Mouse (Mus musculus): ENCODE data around the gene Kif1a.

Kif1a gene

GRCm38 (mm10) chr1:93101571-93102061, at the start of gene Kif1a:
Gene Kif1a, minus strand, starts transcription at chr1:93101951.
- DNase-seq: peak in 1 of 2 experiments; percentile 10

- no peak for DNase-seq
These were observed 49.3 kb upstream of the Kif1a start for GRCm38 (mm10) chr1:93150907-93151661.

GRCm38 (mm10) chr1:93144176-93144575, 42.4 kb upstream of the Kif1a start:
- no peak for DNase-seq

DNA sequence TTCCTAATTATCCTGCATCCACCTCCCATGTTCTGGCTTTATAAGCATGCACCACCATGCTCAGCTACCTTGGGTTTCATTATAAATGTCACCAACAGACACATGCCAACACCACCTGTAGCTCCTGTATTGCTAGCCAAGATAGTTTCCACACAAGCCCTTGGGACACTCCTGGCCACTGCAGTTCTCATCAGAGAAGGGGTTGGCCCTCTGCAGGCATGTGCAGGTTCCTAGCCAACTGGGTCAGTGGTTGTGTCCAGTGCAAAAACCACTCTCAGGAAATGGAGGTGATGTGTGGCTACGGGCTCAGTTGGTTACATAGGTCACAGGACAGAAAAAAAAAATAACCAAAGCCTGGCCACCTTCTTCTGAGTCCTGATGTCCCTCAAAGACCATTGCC, 41.1 kb upstream of the Kif1a start:
- no peak for DNase-seq

DNA sequence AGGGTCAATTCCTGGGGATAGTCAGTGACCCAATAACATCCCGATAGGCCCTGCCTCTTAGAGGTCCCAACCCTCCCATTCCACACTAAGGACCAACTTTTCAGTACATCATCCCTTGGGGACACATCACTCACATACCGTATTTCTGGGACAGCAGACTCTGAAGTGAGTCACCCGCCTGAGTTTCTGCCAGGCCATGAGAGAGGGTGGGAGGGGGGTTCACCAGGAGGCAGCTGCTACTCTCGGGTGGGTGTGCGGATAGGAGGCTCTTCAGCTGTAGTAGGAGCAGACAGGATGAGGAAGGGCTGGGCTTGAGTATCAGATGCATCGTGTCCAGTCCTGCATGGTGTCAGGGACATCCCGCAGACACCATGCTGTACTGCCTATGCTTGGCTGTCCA, 38.0 kb upstream of the Kif1a start:
- DNase-seq: no peak

DNA sequence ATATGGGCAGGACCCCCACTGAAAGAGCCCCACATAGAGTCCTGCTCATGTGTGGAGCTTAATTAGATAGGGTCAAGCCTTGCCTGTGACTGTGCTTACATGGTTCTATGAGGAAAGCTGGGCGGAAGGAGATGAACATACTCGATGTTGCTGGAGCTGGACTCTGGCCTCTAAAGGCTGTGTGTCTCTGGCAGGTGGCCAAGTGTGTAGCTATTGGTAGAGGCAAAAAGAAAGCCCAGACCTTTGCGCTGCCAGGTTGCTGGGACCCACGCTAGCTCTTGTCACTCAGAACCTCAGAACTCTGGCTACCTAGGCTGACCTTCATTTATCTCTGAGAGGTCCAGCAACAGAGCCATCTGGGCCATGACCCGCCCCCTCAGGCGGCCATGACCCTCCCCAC, 36.8 kb upstream of the Kif1a start:
- DNase-seq: peak; percentile 85 to 86

GRCm38 (mm10) chr1:93135036-93135526, 33.3 kb upstream of the Kif1a start, which contains the start of gene Agxt:
Gene Agxt, plus strand, starts transcription at chr1:93135240.
- DNase-seq: no peak

DNA sequence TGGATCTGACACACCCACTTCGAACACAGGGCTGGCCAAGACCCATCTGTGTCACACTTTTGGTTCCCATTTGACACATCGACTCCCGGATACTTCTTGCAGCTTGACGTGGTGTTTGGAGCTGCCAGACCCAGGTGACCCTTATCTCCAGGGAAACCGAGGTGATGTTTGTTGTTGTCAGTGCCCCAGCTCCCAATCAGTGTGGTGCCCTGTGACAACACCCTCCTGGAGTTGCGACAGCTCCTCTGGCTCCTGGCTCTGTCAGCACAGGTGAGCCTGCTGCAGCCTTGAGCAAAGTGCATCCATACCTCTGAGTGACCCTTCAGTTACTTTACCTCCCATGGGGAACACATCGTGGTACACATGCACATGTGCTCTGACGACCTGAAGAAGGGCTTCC, 30.9 kb upstream of the Kif1a start:
- DNase-seq: no peak

DNA sequence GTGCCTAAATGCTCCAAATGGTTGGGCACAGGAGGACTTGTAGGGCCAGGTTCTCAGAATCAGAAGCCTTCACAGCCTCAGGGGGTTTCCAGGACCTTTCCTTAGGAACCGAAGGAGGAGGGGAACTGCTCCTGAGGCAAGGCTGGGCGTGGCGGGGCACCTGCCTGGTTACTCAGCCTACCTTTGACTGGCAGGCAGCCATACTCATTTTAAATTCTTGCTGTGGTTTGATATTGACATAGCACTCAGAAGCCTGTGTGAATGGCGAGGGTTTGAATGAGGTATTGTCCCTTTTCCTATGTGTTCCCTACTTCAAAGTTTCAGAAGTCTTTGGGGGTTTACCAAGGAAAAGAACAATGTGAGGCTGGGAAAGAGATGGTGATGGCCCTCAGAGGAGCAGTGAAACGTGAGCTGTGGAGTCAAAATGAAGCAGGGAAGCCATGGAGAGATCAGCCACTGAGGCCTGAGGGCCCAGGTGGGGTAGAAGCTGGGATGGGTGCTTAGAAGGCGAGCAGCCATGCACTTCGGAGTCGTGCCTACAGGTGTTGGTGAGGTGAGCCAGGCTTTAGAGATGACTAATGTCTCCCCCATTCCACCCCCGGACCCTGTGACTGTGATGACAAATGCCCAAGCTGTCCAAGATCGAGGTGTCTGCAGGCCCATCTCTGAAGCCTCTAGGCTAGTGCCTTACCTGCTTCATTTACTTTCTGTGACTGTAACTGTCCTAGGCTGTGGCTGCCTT, 28.7 kb upstream of the Kif1a start:
- DNase-seq: peak; percentile 28 to 38

DNA sequence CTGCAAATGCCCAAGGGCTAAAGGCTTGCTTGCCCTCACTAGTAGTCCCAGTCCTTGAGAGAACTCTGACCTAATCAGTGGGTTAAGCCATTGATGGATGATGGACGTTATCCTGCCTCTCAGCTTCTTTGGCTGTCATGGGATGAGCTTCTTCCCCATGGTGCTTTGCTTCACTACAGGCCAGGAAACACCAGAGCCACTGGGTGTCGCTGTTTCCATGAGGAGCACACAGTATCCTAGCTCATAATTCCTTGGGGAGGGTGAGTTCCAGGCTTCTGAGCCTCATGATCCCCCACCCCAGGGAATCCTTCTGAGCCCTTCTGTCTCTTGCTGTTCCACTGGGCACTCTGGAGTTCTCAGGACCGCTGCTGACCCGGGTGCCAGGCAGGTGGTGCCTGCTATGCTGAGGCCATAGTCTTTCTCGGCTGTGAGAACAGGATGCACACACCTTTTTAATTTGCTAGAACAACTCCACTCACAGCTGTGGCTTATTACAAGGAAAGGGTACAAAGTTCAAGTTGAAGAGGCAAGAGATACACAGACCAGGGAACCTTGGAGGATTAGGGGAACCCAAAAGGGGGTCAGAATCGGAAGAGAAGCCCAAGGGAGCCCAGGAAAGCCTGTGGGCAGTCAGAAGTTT, 27.1 kb upstream of the Kif1a start:
- DNase-seq: peak; percentile 49 to 83

GRCm38 (mm10) chr1:93128209-93128608, 26.5 kb upstream of the Kif1a start:
- DNase-seq: no peak

- DNase-seq: no peak
These were observed 23.5 kb upstream of the Kif1a start for GRCm38 (mm10) chr1:93125256-93125655.

DNA sequence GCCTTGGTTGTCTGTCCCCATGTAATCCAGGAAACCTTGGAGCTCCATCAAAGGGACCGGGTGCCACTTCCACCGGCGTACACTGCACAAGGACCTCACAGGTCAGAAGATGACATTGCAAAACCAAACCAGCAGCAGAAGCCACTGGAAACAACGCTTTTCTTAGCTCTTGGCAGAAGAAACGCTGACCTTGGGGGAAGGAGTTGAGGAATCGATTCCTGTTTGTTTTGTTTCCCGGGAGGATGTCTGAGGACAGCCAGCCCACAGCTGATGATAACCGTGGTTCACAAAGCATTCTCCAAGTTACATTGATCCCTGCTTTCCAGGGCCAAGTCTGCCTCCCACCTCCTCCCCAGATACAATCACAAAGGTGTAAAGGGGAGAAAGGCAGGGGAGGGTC, 22.3 kb upstream of the Kif1a start:
- DNase-seq: no peak

DNA sequence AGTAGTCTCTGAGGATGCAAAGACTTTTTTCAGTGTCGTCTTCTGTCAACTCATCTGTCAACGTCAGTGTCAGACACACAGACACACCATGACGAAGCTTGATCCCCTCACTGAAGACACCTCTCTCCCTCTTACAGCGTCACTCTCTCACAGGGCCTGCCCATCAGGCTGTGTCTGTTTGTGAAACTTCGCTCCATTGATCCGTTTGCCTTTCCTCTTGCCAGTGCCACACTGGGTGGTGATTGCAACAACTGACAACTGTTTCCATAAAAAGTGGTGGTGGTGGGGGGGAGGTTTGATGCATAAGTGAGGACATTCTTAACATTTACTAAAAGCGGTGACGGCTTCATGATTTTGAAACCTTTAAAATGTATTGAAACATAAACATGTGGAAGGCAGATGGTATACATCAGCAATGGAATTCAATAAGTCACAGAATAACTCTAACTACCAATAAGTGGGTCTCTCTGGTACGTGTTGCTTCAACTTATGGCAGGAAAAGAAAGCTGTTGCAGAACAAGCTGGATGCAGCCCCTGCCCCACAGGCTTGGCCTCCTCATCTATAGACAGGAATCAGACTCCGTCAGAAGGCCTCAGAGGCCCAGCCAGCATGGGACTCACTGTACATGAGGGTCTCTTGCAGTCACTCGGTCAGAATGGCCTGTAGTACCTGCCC, 21.6 kb upstream of the Kif1a start:
- no peak for DNase-seq

- DNase-seq: peak in 1 of 2 experiments; percentile 15
These were observed 17.1 kb upstream of the Kif1a start for GRCm38 (mm10) chr1:93118816-93119215.

- no peak for DNase-seq
These were observed 13.7 kb upstream of the Kif1a start for GRCm38 (mm10) chr1:93115471-93115870.

DNA sequence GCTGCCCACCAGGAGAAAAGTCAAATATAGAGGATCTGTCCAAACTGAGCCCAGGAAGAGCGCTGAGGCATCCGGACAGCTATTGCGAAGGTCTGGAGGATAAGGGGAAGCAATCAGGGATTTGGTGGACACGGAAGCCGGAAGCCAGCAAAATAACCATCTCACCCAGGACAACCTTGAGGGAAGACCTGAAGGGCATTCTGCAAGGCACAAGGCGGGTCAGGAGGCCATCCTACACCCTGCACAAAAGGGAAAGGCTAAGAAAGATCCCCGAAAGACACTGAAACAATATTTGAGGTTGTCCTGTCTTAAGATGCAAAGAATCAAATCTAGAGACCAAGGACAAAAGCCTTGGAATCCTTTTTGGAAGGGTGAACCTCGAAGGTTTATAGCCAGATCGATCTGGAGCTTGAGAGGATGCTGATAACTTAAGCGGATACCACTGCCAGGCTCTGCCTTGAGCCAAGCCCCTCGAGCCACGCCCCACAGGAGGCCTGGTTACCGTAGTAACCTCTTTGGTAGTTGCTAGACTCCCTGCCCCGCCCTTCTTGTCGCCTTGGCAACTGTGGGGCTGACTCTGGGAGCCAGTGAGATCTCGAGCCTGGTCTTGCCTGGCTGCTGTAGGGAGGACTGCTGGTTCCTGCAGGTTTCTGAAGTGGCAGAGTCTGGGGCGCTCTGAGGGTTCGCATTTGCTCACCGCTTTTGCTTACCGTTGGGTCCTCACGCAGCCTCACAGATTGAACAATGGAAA, 13.1 kb upstream of the Kif1a start:
- DNase-seq: peak; percentile 64 to 71

DNA sequence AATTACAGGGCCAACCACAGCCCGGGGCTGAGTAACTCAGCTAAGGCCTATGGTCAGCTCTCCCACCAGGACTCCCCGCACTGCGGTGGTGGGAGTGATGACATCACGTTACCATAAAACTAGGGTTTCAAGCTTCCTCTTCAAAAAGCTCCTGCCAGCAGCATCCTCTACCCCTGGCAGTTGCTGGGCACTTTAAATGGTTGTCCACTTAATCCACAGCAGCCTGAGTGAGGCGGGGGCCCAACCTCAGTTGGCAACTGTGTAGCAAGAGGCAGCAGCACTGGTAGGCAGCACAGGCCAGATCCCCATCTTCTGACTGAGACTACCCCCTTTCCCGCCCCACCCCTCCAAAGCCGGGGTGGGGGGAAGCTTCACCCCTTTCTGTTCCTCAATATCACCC, 949 bp upstream of the Kif1a start:
- no peak for DNase-seq

DNA sequence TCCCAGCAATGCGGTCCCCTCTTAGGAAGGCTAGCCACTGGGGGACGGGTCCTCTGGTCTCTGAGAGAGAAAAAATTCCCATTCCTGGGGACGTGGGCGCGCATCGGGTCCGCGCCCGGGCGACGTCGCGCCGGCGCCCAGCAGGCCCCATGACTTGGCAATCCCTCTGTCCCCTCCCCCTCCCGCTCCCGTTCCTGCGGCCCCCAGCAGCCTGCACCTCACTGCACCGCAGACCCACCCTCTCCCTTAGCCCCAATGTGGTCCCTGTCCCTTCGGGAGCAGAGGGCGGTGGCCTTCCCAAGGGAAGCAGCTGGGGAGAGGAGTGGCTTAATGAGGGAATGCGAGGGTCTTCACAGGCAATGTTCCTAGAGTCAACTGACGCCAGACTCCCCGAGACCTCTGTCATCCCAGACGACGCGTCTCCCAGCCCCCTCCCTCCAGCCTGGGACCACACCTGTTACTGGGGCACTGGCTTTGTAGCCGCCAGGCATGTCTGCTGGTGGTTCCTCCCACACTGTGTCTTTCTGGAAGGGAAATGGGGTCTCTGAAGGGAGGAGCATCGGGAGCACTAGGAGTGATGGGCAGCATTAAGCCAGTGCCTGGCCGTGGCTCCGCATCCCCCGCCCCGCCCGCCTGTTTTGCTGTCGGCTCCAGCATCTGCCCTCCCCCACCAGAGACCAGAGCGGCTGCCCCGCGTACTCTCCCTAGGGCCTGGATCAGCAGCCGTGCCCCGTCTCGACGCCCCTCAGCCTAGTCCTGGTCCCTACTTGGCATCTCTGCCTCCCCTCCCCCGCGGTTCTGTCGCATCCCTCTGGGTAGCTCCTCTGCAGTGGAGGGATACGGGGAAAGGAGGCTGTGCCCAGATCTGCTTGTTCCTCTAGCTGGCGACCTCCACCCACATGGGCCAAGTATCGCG, 917 bp downstream of the Kif1a start:
- DNase-seq: peak in 1 of 2 experiments; percentile 20

DNA sequence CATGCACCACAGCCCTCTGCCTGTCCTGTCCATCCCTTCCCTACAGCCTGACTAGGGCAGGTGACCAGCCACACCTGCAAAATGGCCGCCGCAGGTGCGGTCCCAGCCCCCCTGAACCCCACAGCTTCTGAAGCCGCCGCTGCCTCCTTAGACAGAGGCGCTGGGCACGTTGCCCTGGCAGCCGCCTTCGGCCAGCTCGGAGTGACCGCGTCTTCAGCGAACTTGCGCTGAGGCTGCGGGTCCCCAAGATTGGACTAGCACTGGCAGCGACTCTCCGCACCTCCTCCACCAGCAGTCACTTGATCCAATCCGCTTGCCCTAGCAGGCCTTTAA, 1.5 kb downstream of the Kif1a start:
- DNase-seq: peak in 1 of 2 experiments; percentile 32

- no peak for DNase-seq
These were observed 2.8 kb downstream of the Kif1a start for GRCm38 (mm10) chr1:93098956-93099355.
